Mouse (Mus musculus) cerebellum, adult 2 months (tissue): ENCODE results near the gene Cfi.

Experiments
- CTCF ChIP-seq: fragments of 200-500 bp; IDR thresholded peaks from 2 replicates; pipeline ENCODE4 v1.5.1; 2011; ENCODE audit warnings: low read depth, mild to moderate bottlenecking, control low read depth, low read length, moderate library complexity, borderline replicate concordance; ENCODE audit not compliant: insufficient read depth
- POLR2A ChIP-seq: fragments of 200-500 bp; IDR thresholded peaks from 2 replicates; pipeline ENCODE4 v1.6.1; 2011; ENCODE audit warnings: low read length, control low read depth, borderline replicate concordance; ENCODE audit not compliant: insufficient read depth

GRCm38 (mm10) chr3:129923581-129923980 is 87.9 kb downstream of the Cfi start:
- no peak for TF ChIP-seq POLR2A
- no peak for TF ChIP-seq CTCF
